Mouse (Mus musculus): ENCODE data around the gene Ncbp3. TPM values are rescaled to one million over a fixed set of nuclear protein-coding genes. Genes with fewer than 3 reads are reported as not detected.

Gene Ncbp3
- total RNA-seq, 2 experiments from 2014 or later: 9.4 to 9.7 TPM

DNA sequence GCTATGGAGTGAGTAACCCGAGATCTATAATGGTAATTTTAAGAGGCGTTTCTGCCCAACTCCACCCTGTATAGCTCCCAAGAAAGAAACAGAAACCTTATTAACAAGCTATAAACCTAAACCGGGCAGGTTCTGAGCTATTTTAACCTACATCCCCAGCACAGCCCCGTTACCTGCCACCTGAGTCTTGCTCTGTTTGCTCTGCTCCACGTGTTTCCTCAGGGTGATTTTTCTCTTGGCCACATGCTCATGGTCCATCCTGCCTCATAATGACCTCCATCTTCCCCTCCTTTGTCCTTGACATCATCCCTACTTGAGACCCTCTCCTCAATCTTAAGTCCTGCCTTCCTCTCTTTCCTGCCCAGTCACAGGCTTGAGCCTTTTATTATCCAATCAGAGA, 86.6 kb downstream of the Ncbp3 start:
- no peak for DNase-seq (ENCODE audit: low spot score in 2 of 2)

GRCm38 (mm10) chr11:73136587-73136986, 89.0 kb downstream of the Ncbp3 start:
- no peak for DNase-seq (ENCODE audit: low spot score in 2 of 2)

DNA sequence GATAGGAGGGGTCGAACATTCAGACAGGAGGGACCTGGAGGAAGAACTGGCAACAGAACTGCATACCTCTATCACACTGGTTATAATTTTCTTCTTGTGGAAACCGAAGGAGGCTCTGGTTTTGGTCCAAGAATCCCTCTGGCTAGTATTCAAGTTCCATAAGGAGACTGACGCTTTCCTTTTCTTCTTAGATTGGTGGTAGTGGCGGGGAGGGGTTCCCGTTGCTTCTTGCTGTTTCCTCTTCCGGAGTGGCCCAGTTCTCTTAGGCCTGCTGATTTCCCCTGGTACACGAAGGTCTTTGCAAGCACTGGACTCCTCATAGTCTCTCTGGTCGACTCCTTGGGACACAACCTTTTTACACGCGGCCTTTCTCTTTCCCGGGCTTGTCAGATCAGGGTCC, 89.5 kb downstream of the Ncbp3 start:
- DNase-seq (ENCODE audit: low spot score in 2 of 2): no peak

GRCm38 (mm10) chr11:73137591-73138501, 90.3 kb downstream of the Ncbp3 start, which contains the start of gene Haspin:
TSS of gene Haspin (minus strand) at chr11:73138294.
- DNase-seq (ENCODE audit: low spot score in 2 of 2): peak; percentile 88

Other genes starting within 250 kb of the Ncbp3 start
- gene Atp2a3, start 86.6 kb upstream of the Ncbp3 start, total RNA-seq (2021): 1 to 10 TPM; 7.9 to 8.1 TPM
- under 1 TPM; 0.65 to 0.83 TPM for gene P2rx1, start 48.7 kb upstream of the Ncbp3 start, total RNA-seq (2021)
- 10 to 100 TPM; 80.5 to 82.7 TPM for gene Camkk1, start 28.8 kb upstream of the Ncbp3 start, total RNA-seq (2021)
- gene Itgae, start 42.8 kb downstream of the Ncbp3 start, total RNA-seq (2021): under 1 TPM; 0.21 to 0.45 TPM
- under 1 TPM; 0.31 to 0.74 TPM for gene Haspin, start 90.5 kb downstream of the Ncbp3 start, total RNA-seq (2021)
- 1 to 10 TPM; 1.8 to 3.0 TPM for gene P2rx5, start 112.6 kb downstream of the Ncbp3 start, total RNA-seq (2021)
- 10 to 100 TPM; 60.6 to 61.9 TPM for gene Emc6, start 129.3 kb downstream of the Ncbp3 start, total RNA-seq (2021)
- gene Tax1bp3, start 129.3 kb downstream of the Ncbp3 start, total RNA-seq (2021): 10 to 100 TPM; 22.1 to 22.9 TPM
- gene Ctns, start 151.3 kb downstream of the Ncbp3 start, total RNA-seq (2021): 10 to 100 TPM; 18.6 to 20.5 TPM
- gene Shpk, start 151.7 kb downstream of the Ncbp3 start, total RNA-seq (2021): 1 to 10 TPM; 3.0 to 3.2 TPM
- gene Trpv1, start 186.5 kb downstream of the Ncbp3 start, total RNA-seq (2021): not detected
- gene Trpv3, start 219.6 kb downstream of the Ncbp3 start, total RNA-seq (2021): under 1 TPM; 0.41 to 0.55 TPM